Mouse (Mus musculus) bone marrow macrophage, adult 2 months (primary cell): ENCODE measurements around the gene Gng10.
A peak's percentile ranks its signal among the peaks of the same experiment; 100 is the strongest.

Experiments used
- CTCF ChIP-seq: IDR thresholded peaks from 2 replicates; pipeline ENCODE4 v1.5.1; 2012; ENCODE audit warnings: low read depth, mild to moderate bottlenecking, low read length, moderate library complexity
- POLR2A ChIP-seq: IDR thresholded peaks from 2 replicates; pipeline ENCODE4 v1.6.1; 2012; ENCODE audit warnings: mild to moderate bottlenecking, low read depth, low read length, borderline replicate concordance

DNA sequence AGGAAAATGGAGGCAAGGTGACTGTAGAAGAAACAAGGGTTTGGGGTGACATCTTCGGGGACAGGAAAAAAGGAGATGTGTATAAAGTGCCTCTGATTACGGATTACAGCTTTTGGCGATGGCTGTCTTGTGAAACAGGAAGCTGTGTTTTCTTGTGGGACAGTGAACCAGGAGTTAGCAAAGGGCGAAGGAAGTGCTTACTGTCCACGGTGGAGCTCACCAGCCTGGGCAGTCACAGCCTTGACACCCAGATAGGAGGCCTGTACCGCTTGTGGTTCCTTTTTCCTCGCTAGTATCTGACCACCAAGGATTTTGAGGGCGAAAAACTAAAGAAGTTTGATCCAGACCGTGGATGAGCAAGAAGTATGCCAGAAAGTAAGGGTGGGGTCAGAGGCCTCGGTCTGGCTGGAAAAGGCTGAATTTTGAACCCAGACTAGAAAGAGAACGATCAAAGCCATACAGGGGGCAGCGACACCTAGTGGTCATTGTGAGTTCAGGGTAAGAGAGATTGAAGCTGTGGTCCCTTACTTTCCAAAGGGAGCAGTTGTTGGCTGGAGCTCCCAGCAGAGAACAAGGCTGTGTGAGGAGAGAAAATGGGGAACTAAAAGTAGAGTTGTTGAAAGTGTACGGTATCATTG, 1.7 kb downstream of the Gng10 start:
- TF ChIP-seq CTCF (peak; percentile 97), POLR2A (no peak)
